Mouse (Mus musculus): ENCODE results near the gene D17H6S53E. TPM values are rescaled to one million over a fixed set of nuclear protein-coding genes. Genes with fewer than 3 reads are reported as not detected.

D17H6S53E gene
- polyA plus RNA-seq, 1 experiment from 2014 or later, result 6.9 TPM

GRCm38 (mm10) chr17:35092403-35093198 is 33.6 kb upstream of the D17H6S53E start:
- Histone ChIP-seq H3K27ac (replicated peaks; ENCODE audit: low read depth, low read length) (no peak overlapping the region), H3K4me2 (ENCODE audit: low read depth, low read length) (no peak overlapping the region), H3K36me3 (replicated peaks; ENCODE audit: control insufficient read depth, insufficient read depth, low read depth, low read length) (peaks cover 5% of the 10 kb centered on the region), H3K9ac (replicated peaks; ENCODE audit: low read length) (no peak overlapping the region), H3K4me3 (ENCODE audit: low read depth, low read length) (no peak overlapping the region), H3K27me3 (ENCODE audit: control insufficient read depth, insufficient read depth, low read length) (no peaks in the 10 kb centered on the region), H3K9me3 (replicated peaks; ENCODE audit: control insufficient read depth, low read length) (no peaks in the 10 kb centered on the region), H3K4me1 (ENCODE audit: control insufficient read depth, insufficient read depth, low read length) (peaks cover 3% of the 10 kb centered on the region)
- WGBS, result 88% methylated on average over 14 of the region's 14 CpGs
- no peak for ATAC-seq (replicated peaks; ENCODE audit: insufficient number of reproducible peaks, low FRiP score, low TSS enrichment, low read depth)
- no peak for DNase-seq (ENCODE audit: low spot score)

GRCm38 (mm10) chr17:35094475-35095365 is 31.5 kb upstream of the D17H6S53E start:
- WGBS, result 93% methylated on average over 15 of the region's 15 CpGs
- no peak overlapping the region for H3K4me2 ChIP-seq (ENCODE audit: low read depth, low read length)
- no peak for ATAC-seq (replicated peaks; ENCODE audit: insufficient number of reproducible peaks, low FRiP score, low TSS enrichment, low read depth)
- DNase-seq (ENCODE audit: low spot score), result no peak
- no peaks in the 10 kb centered on the region for H3K9me3 ChIP-seq (replicated peaks; ENCODE audit: control insufficient read depth, low read length)
- peaks cover 7% of the 10 kb centered on the region for H3K36me3 ChIP-seq (replicated peaks; ENCODE audit: control insufficient read depth, insufficient read depth, low read depth, low read length)
- no peaks in the 10 kb centered on the region for H3K27me3 ChIP-seq (ENCODE audit: control insufficient read depth, insufficient read depth, low read length)
- no peak overlapping the region for H3K9ac ChIP-seq (replicated peaks; ENCODE audit: low read length)
- H3K4me3 ChIP-seq (ENCODE audit: low read depth, low read length), result no peak overlapping the region
- no peak overlapping the region for H3K27ac ChIP-seq (replicated peaks; ENCODE audit: low read depth, low read length)
- H3K4me1 ChIP-seq (ENCODE audit: control insufficient read depth, insufficient read depth, low read length), result peaks cover 3% of the 10 kb centered on the region

GRCm38 (mm10) chr17:35096597-35096996 is 29.6 kb upstream of the D17H6S53E start:
- Histone ChIP-seq H3K27me3 (ENCODE audit: control insufficient read depth, insufficient read depth, low read length) (no peaks in the 10 kb centered on the region), H3K4me1 (ENCODE audit: control insufficient read depth, insufficient read depth, low read length) (no peaks in the 10 kb centered on the region), H3K27ac (replicated peaks; ENCODE audit: low read depth, low read length) (no peak overlapping the region), H3K36me3 (replicated peaks; ENCODE audit: control insufficient read depth, insufficient read depth, low read depth, low read length) (peaks cover 9% of the 10 kb centered on the region), H3K4me3 (ENCODE audit: low read depth, low read length) (no peak overlapping the region), H3K9me3 (replicated peaks; ENCODE audit: control insufficient read depth, low read length) (no peaks in the 10 kb centered on the region), H3K4me2 (ENCODE audit: low read depth, low read length) (no peak overlapping the region), H3K9ac (replicated peaks; ENCODE audit: low read length) (no peak overlapping the region)
- WGBS, result 86% methylated on average over 12 of the region's 12 CpGs
- ATAC-seq (replicated peaks; ENCODE audit: insufficient number of reproducible peaks, low FRiP score, low TSS enrichment, low read depth) (no peak), DNase-seq (ENCODE audit: low spot score) (no peak)

GRCm38 (mm10) chr17:35097164-35097655 is 29.0 kb upstream of the D17H6S53E start:
- H3K27ac ChIP-seq (replicated peaks; ENCODE audit: low read depth, low read length), result no peak overlapping the region
- no peaks in the 10 kb centered on the region for H3K9me3 ChIP-seq (replicated peaks; ENCODE audit: control insufficient read depth, low read length)
- DNase-seq (ENCODE audit: low spot score) (no peak), ATAC-seq (replicated peaks; ENCODE audit: insufficient number of reproducible peaks, low FRiP score, low TSS enrichment, low read depth) (no peak)
- H3K4me1 ChIP-seq (ENCODE audit: control insufficient read depth, insufficient read depth, low read length), result no peaks in the 10 kb centered on the region
- H3K36me3 ChIP-seq (replicated peaks; ENCODE audit: control insufficient read depth, insufficient read depth, low read depth, low read length), result peaks cover 9% of the 10 kb centered on the region
- no peaks in the 10 kb centered on the region for H3K27me3 ChIP-seq (ENCODE audit: control insufficient read depth, insufficient read depth, low read length)
- 83% methylated on average over 12 of the region's 12 CpGs for WGBS
- H3K9ac ChIP-seq (replicated peaks; ENCODE audit: low read length), result no peak overlapping the region
- H3K4me2 ChIP-seq (ENCODE audit: low read depth, low read length), result no peak overlapping the region
- H3K4me3 ChIP-seq (ENCODE audit: low read depth, low read length), result no peak overlapping the region

GRCm38 (mm10) chr17:35100196-35100765 is 25.9 kb upstream of the D17H6S53E start:
- no peak overlapping the region for H3K4me3 ChIP-seq (ENCODE audit: low read depth, low read length)
- ATAC-seq (replicated peaks; ENCODE audit: insufficient number of reproducible peaks, low FRiP score, low TSS enrichment, low read depth) (no peak), DNase-seq (ENCODE audit: low spot score) (no peak)
- H3K36me3 ChIP-seq (replicated peaks; ENCODE audit: control insufficient read depth, insufficient read depth, low read depth, low read length), result peaks cover 6% of the 10 kb centered on the region
- H3K27me3 ChIP-seq (ENCODE audit: control insufficient read depth, insufficient read depth, low read length), result no peaks in the 10 kb centered on the region
- H3K4me2 ChIP-seq (ENCODE audit: low read depth, low read length), result no peak overlapping the region
- H3K9me3 ChIP-seq (replicated peaks; ENCODE audit: control insufficient read depth, low read length), result no peaks in the 10 kb centered on the region
- WGBS, result 85% methylated on average over 10 of the region's 10 CpGs
- H3K9ac ChIP-seq (replicated peaks; ENCODE audit: low read length), result no peak overlapping the region
- no peak overlapping the region for H3K27ac ChIP-seq (replicated peaks; ENCODE audit: low read depth, low read length)
- no peaks in the 10 kb centered on the region for H3K4me1 ChIP-seq (ENCODE audit: control insufficient read depth, insufficient read depth, low read length)

GRCm38 (mm10) chr17:35101161-35101560 is 25.0 kb upstream of the D17H6S53E start:
- WGBS, result 92% methylated on average over 11 of the region's 11 CpGs
- ATAC-seq (replicated peaks; ENCODE audit: insufficient number of reproducible peaks, low FRiP score, low TSS enrichment, low read depth), result no peak

GRCm38 (mm10) chr17:35102299-35102698 is 23.9 kb upstream of the D17H6S53E start:
- no peak overlapping the region for H3K4me2 ChIP-seq (ENCODE audit: low read depth, low read length)
- H3K36me3 ChIP-seq (replicated peaks; ENCODE audit: control insufficient read depth, insufficient read depth, low read depth, low read length), result peaks cover 4% of the 10 kb centered on the region; the same call in 1 of the 2 replicates
- DNase-seq (ENCODE audit: low spot score) (no peak), ATAC-seq (replicated peaks; ENCODE audit: insufficient number of reproducible peaks, low FRiP score, low TSS enrichment, low read depth) (no peak)
- H3K9me3 ChIP-seq (replicated peaks; ENCODE audit: control insufficient read depth, low read length), result no peaks in the 10 kb centered on the region
- H3K4me1 ChIP-seq (ENCODE audit: control insufficient read depth, insufficient read depth, low read length), result no peaks in the 10 kb centered on the region
- WGBS, result 72% methylated on average over 8 of the region's 8 CpGs
- H3K9ac ChIP-seq (replicated peaks; ENCODE audit: low read length), result no peak overlapping the region
- H3K27ac ChIP-seq (replicated peaks; ENCODE audit: low read depth, low read length), result no peak overlapping the region
- no peak overlapping the region for H3K4me3 ChIP-seq (ENCODE audit: low read depth, low read length)
- no peaks in the 10 kb centered on the region for H3K27me3 ChIP-seq (ENCODE audit: control insufficient read depth, insufficient read depth, low read length)

More at GRCm38 (mm10) chr17:35101161-35101560, 25.0 kb upstream of the D17H6S53E start:
- H3K27me3 ChIP-seq (ENCODE audit: control insufficient read depth, insufficient read depth, low read length), result no peaks in the 10 kb centered on the region
- no peak overlapping the region for H3K27ac ChIP-seq (replicated peaks; ENCODE audit: low read depth, low read length)
- H3K4me3 ChIP-seq (ENCODE audit: low read depth, low read length), result no peak overlapping the region
- peaks cover 6% of the 10 kb centered on the region for H3K36me3 ChIP-seq (replicated peaks; ENCODE audit: control insufficient read depth, insufficient read depth, low read depth, low read length)
- no peak for DNase-seq (ENCODE audit: low spot score)
- no peaks in the 10 kb centered on the region for H3K4me1 ChIP-seq (ENCODE audit: control insufficient read depth, insufficient read depth, low read length)
- H3K4me2 ChIP-seq (ENCODE audit: low read depth, low read length), result no peak overlapping the region
- no peaks in the 10 kb centered on the region for H3K9me3 ChIP-seq (replicated peaks; ENCODE audit: control insufficient read depth, low read length)
- no peak overlapping the region for H3K9ac ChIP-seq (replicated peaks; ENCODE audit: low read length)
